ENCODE assay signal across 21 mouse cellular contexts in the genomic region with DNA sequence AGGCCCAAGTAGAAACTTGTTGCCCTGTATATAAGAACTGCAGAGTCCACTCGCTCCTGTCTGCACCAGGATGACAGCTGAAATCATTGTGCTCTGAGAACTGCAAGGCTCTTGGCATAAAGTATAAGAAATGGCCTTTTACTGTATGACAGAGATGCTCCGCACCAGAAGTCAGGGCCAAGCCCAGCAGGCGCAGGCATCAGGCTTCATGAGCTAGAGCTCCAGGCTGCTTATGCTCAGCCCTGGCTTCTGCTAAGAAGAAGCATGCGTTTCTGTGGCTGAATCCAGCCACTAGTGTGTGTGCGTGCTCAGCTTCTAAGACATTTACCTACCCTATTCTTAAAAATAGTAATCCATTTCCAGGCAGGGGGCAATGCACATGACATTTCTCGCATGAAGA. TPM values are rescaled to one million over a fixed set of nuclear protein-coding genes. Genes with fewer than 3 reads are reported as not detected.
DNase-seq lines count a peak whose midpoint lies in the region; ATAC-seq and TF ChIP-seq lines count a peak whose summit lies in the region.
"Had no signal": no experiment of that assay in that cellular context is flagged by ENCODE, and none has a peak within 500 bp of the region (broad histone marks: within the 10 kb centered on the region; RNA-seq: fewer than 3 reads in every experiment).

No protein-coding gene starts in this region.

- no peak overlapping the region for H3K4me3 ChIP-seq in forebrain, postnatal 0 days (ENCODE audit: low read depth, low read length)
- no peak overlapping the region for H3K4me3 ChIP-seq in forebrain, embryonic 14.5 days (ENCODE audit: low read depth, low read length)
- no peak overlapping the region for H3K4me3 ChIP-seq in thymus, adult 2 months (ENCODE audit: control insufficient read depth, insufficient read depth, low read length)
- H3K4me3 ChIP-seq: embryonic facial prominence, embryonic 10.5 days; forebrain, embryonic 15.5 days; heart, embryonic 13.5 days; kidney, embryonic 15.5 days; limb, embryonic 12.5 days had no signal

- no peak overlapping the region for H3K9ac ChIP-seq in forebrain, postnatal 0 days
- H3K9ac ChIP-seq in forebrain, embryonic 14.5 days (ENCODE audit: low read length), result no peak overlapping the region
- H3K9ac ChIP-seq: forebrain, embryonic 15.5 days; heart, embryonic 13.5 days; kidney, embryonic 15.5 days; limb, embryonic 12.5 days; liver, embryonic 14.5 days had no signal

- H3K9me3 ChIP-seq in forebrain, postnatal 0 days (ENCODE audit: low read length), result no peaks in the 10 kb centered on the region
- H3K9me3 ChIP-seq in forebrain, embryonic 14.5 days (replicated peaks; ENCODE audit: control insufficient read depth, low read length), result no peaks in the 10 kb centered on the region
- H3K9me3 ChIP-seq: embryonic facial prominence, embryonic 10.5 days; forebrain, embryonic 15.5 days; heart, embryonic 13.5 days; kidney, embryonic 15.5 days; limb, embryonic 12.5 days had no signal

- peak overlapping the region; percentile 59 for H3K27ac ChIP-seq in forebrain, postnatal 0 days (ENCODE audit: low read depth, low read length)
- H3K27ac ChIP-seq in forebrain, embryonic 14.5 days (ENCODE audit: low read depth, low read length), result no peak overlapping the region
- peak overlapping the region; percentile 67 for H3K27ac ChIP-seq in thymus, adult 2 months (ENCODE audit: control insufficient read depth, insufficient read depth, low read length)
- H3K27ac ChIP-seq: embryonic facial prominence, embryonic 10.5 days; heart, embryonic 13.5 days; kidney, embryonic 15.5 days; limb, embryonic 12.5 days; liver, embryonic 14.5 days; stomach, postnatal 0 days had no signal

- no peaks in the 10 kb centered on the region for H3K36me3 ChIP-seq in forebrain, postnatal 0 days (ENCODE audit: insufficient read depth)
- no peaks in the 10 kb centered on the region for H3K36me3 ChIP-seq in forebrain, embryonic 14.5 days (ENCODE audit: control insufficient read depth, insufficient read depth, low read length)
- no peaks in the 10 kb centered on the region for H3K36me3 ChIP-seq in thymus, adult 2 months (ENCODE audit: control insufficient read depth, insufficient read depth, low read length)
- H3K36me3 ChIP-seq: embryonic facial prominence, embryonic 10.5 days; forebrain, embryonic 15.5 days; heart, embryonic 13.5 days; kidney, embryonic 15.5 days; limb, embryonic 12.5 days had no signal

- no peak for DNase-seq in forebrain, postnatal 0 days
- no peak for DNase-seq in forebrain, embryonic 14.5 days (ENCODE audit: low spot score)
- DNase-seq in thymus, adult 2 months, result no peak
- DNase-seq in thymus, postnatal 10 days (ENCODE audit: low spot score in 2 of 2), result no peak
- peak; percentile 37 for DNase-seq in brain, embryonic 14.5 days (ENCODE audit: low read depth)
- no peak for DNase-seq in layer of hippocampus, postnatal 36 days
- no peak for DNase-seq in urinary bladder, postnatal 36 days (ENCODE audit: low spot score in 2 of 2)
- DNase-seq: cerebellum, postnatal 36 days; heart, adult 11 months; heart, postnatal 36 days; midbrain, embryonic 14.5 days; right cerebral cortex, postnatal 25 days had no signal

- H3K4me1 ChIP-seq in forebrain, postnatal 0 days (ENCODE audit: insufficient read depth), result 0 out of 2 replicates have a peak, but pooled peaks cover 8% of the 10 kb centered on the region
- peaks cover 7% of the 10 kb centered on the region for H3K4me1 ChIP-seq in forebrain, embryonic 14.5 days (ENCODE audit: control insufficient read depth, insufficient read depth, low read length)
- H3K4me1 ChIP-seq in thymus, adult 2 months (replicated peaks; ENCODE audit: control insufficient read depth, insufficient read depth, low read length), result peaks cover 58% of the 10 kb centered on the region
- H3K4me1 ChIP-seq: limb, embryonic 12.5 days had no signal

- 62% methylated on average over 6 of the region's 6 CpGs for WGBS in forebrain, postnatal 0 days
- 79% methylated on average over 6 of the region's 6 CpGs for WGBS in forebrain, embryonic 14.5 days
- 88% methylated on average over 6 of the region's 6 CpGs for WGBS in thymus, adult 2 months

- no peaks in the 10 kb centered on the region for H3K27me3 ChIP-seq in forebrain, postnatal 0 days (ENCODE audit: insufficient read depth, low read length)
- H3K27me3 ChIP-seq in forebrain, embryonic 14.5 days (replicated peaks; ENCODE audit: control insufficient read depth, insufficient read depth, low read length), result no peaks in the 10 kb centered on the region
- H3K27me3 ChIP-seq in thymus, adult 2 months (ENCODE audit: control insufficient read depth, insufficient read depth, low read length), result no peaks in the 10 kb centered on the region
- H3K27me3 ChIP-seq: forebrain, embryonic 15.5 days; kidney, embryonic 15.5 days; limb, embryonic 12.5 days had no signal

- no peak for TF ChIP-seq POLR2A in thymus, adult 2 months (IDR thresholded peaks at IDR 0.05; ENCODE audit: control insufficient read depth, extremely low read depth, insufficient read depth, low read length, poor library complexity)
- TF ChIP-seq POLR2A in brain, embryonic 14.5 days (IDR thresholded peaks at IDR 0.05; ENCODE audit: borderline replicate concordance, extremely low read depth, insufficient read depth, insufficient read length, poor library complexity, severe bottlenecking), result no peak

- H3K4me2 ChIP-seq in forebrain, postnatal 0 days (ENCODE audit: low read depth), result no peak overlapping the region
- no peak overlapping the region for H3K4me2 ChIP-seq in forebrain, embryonic 14.5 days (ENCODE audit: low read length)
- H3K4me2 ChIP-seq: forebrain, embryonic 15.5 days; heart, embryonic 13.5 days; kidney, embryonic 15.5 days; limb, embryonic 12.5 days had no signal

- TF ChIP-seq CTCF in forebrain, postnatal 0 days (IDR thresholded peaks at IDR 0.05; ENCODE audit: low read depth), result no peak
- no peak for TF ChIP-seq CTCF in thymus, adult 2 months (IDR thresholded peaks at IDR 0.05; ENCODE audit: borderline replicate concordance, control insufficient read depth, extremely low read depth, insufficient read depth, low read length, poor library complexity)
- TF ChIP-seq CTCF in brain, embryonic 14.5 days (IDR thresholded peaks at IDR 0.05; ENCODE audit: borderline replicate concordance, extremely low read depth, insufficient read depth, insufficient read length), result no peak

- peak; percentile 57; the same call in 1 of the 2 replicates for ATAC-seq in forebrain, postnatal 0 days
- no peak for ATAC-seq in forebrain, embryonic 14.5 days
- ATAC-seq: forebrain, embryonic 15.5 days; intestine, embryonic 16.5 days; lung, postnatal 0 days had no signal

RNA-seq across cellular contexts. Expression of gene Spcs2, which starts 31.2 kb away (rescaled TPM):
- total RNA-seq in forebrain, postnatal 0 days (2014; rRNA removed), result 115 and 123 TPM in 2 replicates
- polyA plus RNA-seq in forebrain, postnatal 0 days (2015; fragmentation: Nextera tagmentation; extraction: Ambion mirVana), result 235 and 257 TPM in 2 replicates
- 282 and 300 TPM in 2 replicates for polyA plus RNA-seq in forebrain, embryonic 14.5 days (2014; fragmentation: Nextera tagmentation; extraction: Ambion mirVana)
- 83.7 and 91.7 TPM in 2 replicates for polyA plus RNA-seq in thymus, adult 2 months (2012; rRNA removed)
- 75.5 and 101 TPM in 2 replicates for polyA plus RNA-seq in brain, embryonic 14.5 days (2012; rRNA removed)
- total RNA-seq in layer of hippocampus, postnatal 36 days (2021), result 100 to 1,000 TPM; 103 to 106 TPM

RNA-seq across cellular contexts. Expression of gene Xrra1, which starts 35.6 kb away (rescaled TPM):
- 0.62 and 2.0 TPM in 2 replicates for total RNA-seq in forebrain, postnatal 0 days (2014; rRNA removed)
- polyA plus RNA-seq in forebrain, postnatal 0 days (2015; fragmentation: Nextera tagmentation; extraction: Ambion mirVana), result 1.7 and 2.0 TPM in 2 replicates
- 0.39 and 0.64 TPM in 2 replicates for polyA plus RNA-seq in forebrain, embryonic 14.5 days (2014; fragmentation: Nextera tagmentation; extraction: Ambion mirVana)
- 26.0 and 36.9 TPM in 2 replicates for polyA plus RNA-seq in thymus, adult 2 months (2012; rRNA removed)
- 0.55 and 0.67 TPM in 2 replicates for polyA plus RNA-seq in brain, embryonic 14.5 days (2012; rRNA removed)
- 1 to 10 TPM in 1 of 2 experiments, under 1 TPM in 1; 0.72 to 1.3 TPM for total RNA-seq in layer of hippocampus, postnatal 36 days (2021)
- total RNA-seq: heart, postnatal 36 days had no signal
- polyA plus RNA-seq: liver, embryonic 14.5 days had no signal
